Mouse (Mus musculus) neural tube, embryonic 14.5 days (tissue): ENCODE measurements around the gene Thap3. TPM values are rescaled to one million over a fixed set of nuclear protein-coding genes. Genes with fewer than 3 reads are reported as not detected.
A peak's percentile ranks its signal among the peaks of the same experiment; 100 is the strongest.

ENCODE experiments used
- ATAC-seq: fragments of 200-750 bp; cut with Nextera tagmentation; 2 replicates; pipeline ENCODE4 v1.8.0; 2017; ENCODE audit warnings: low read depth, mild to moderate bottlenecking, moderate TSS enrichment, moderate library complexity
- H3K27ac ChIP-seq: fragments of 300-500 bp; sonication (generic); 2 replicates; pipeline ENCODE4 v1.5.1; 2014; ENCODE audit warnings: low read depth, mild to moderate bottlenecking, control low read depth, low read length, moderate library complexity, mixed read lengths
- H3K27me3 ChIP-seq: fragments of 300-500 bp; sonication (generic); 2 replicates; pipeline ENCODE4 v1.6.1; 2014; ENCODE audit warnings: low read length; ENCODE audit not compliant: control insufficient read depth, insufficient read depth
- H3K36me3 ChIP-seq: fragments of 300-500 bp; sonication (generic); 2 replicates; pipeline ENCODE4 v1.6.1; 2014; ENCODE audit warnings: low read length, mixed read lengths; ENCODE audit not compliant: control insufficient read depth, insufficient read depth
- H3K4me1 ChIP-seq: fragments of 300-500 bp; sonication (generic); 2 replicates; pipeline ENCODE4 v1.6.1; 2014; ENCODE audit warnings: low read length; ENCODE audit not compliant: control insufficient read depth, insufficient read depth
- H3K4me2 ChIP-seq: fragments of 300-500 bp; sonication (generic); 2 replicates; pipeline ENCODE4 v1.6.1; 2014; ENCODE audit warnings: mild to moderate bottlenecking, low read depth, low read length, control low read depth
- H3K4me3 ChIP-seq: fragments of 300-500 bp; sonication (generic); 2 replicates; pipeline ENCODE4 v1.5.1; 2014; ENCODE audit warnings: low read depth, low read length, control low read depth, mixed read lengths
- H3K9ac ChIP-seq: fragments of 300-500 bp; sonication (generic); replicated peaks from 2 replicates; pipeline ENCODE4 v1.6.1; 2014; ENCODE audit warnings: low read depth, mild to moderate bottlenecking, control low read depth, low read length, mixed read lengths
- H3K9me3 ChIP-seq: fragments of 300-500 bp; sonication (generic); 2 replicates; pipeline ENCODE4 v1.6.1; 2016; ENCODE audit warnings: low read length; ENCODE audit not compliant: control insufficient read depth
- WGBS: fragments of 180-500 bp; shearing (Covaris S2); extraction: QIAGEN DNeasy Blood & Tissue Kit; methylation state at CpG from one replicate; pipeline ENCODE4 v1.1.7; 2014; 5-methylcytosine and 5-hydroxymethylcytosine counted together
- polyA plus RNA-seq: library from polyadenylated mRNA; unstranded; fragments of >200 nt; fragmentation: Nextera tagmentation; extraction: Ambion mirVana; gene quantifications from 2 replicates; pipeline ENCODE4 v1.2.1, GENCODE M21; 2014

Gene Thap3
- polyA plus RNA-seq, 1 experiment from 2014 or later, result 30.3 TPM

- peak overlapping the region; percentile 65 for H3K9ac ChIP-seq
- H3K36me3 ChIP-seq, result peaks cover 4% of the 10 kb centered on the region
- H3K4me2 ChIP-seq, result peak overlapping the region; percentile 96
- no peak overlapping the region for H3K27ac ChIP-seq
- peaks cover 42% of the 10 kb centered on the region for H3K4me1 ChIP-seq
- H3K27me3 ChIP-seq, result no peaks in the 10 kb centered on the region
- peak overlapping the region; percentile 64 for H3K4me3 ChIP-seq
- WGBS, result 3% methylated on average over 41 of the region's 41 CpGs
- peak; percentile 57 for ATAC-seq
- H3K9me3 ChIP-seq, result no peaks in the 10 kb centered on the region
Measured at GRCm38 (mm10) chr4:152026751-152027508, 38.1 kb upstream of the Thap3 start.

GRCm38 (mm10) chr4:152024525-152024924 lies 35.7 kb upstream of the Thap3 start:
- no peak overlapping the region for H3K9ac ChIP-seq
- peaks cover 35% of the 10 kb centered on the region for H3K4me1 ChIP-seq
- H3K4me2 ChIP-seq, result no peak overlapping the region

GRCm38 (mm10) chr4:152022506-152022905 lies 33.7 kb upstream of the Thap3 start:
- H3K27ac ChIP-seq, result no peak overlapping the region
- H3K9ac ChIP-seq, result no peak overlapping the region
- ATAC-seq, result no peak
- 92% methylated on average over 8 of the region's 8 CpGs for WGBS
- peaks cover 36% of the 10 kb centered on the region for H3K36me3 ChIP-seq
- H3K4me3 ChIP-seq, result no peak overlapping the region
- peaks cover 24% of the 10 kb centered on the region for H3K4me1 ChIP-seq
- H3K27me3 ChIP-seq, result no peaks in the 10 kb centered on the region
- H3K4me2 ChIP-seq, result no peak overlapping the region
- no peaks in the 10 kb centered on the region for H3K9me3 ChIP-seq

More at GRCm38 (mm10) chr4:152024525-152024924, 35.7 kb upstream of the Thap3 start:
- no peak overlapping the region for H3K4me3 ChIP-seq
- 94% methylated on average over 11 of the region's 11 CpGs for WGBS
- H3K36me3 ChIP-seq, result peaks cover 22% of the 10 kb centered on the region
- H3K27ac ChIP-seq, result no peak overlapping the region
- ATAC-seq, result no peak
- no peaks in the 10 kb centered on the region for H3K27me3 ChIP-seq
- no peaks in the 10 kb centered on the region for H3K9me3 ChIP-seq

- ATAC-seq, result no peak
- peaks cover 21% of the 10 kb centered on the region for H3K4me1 ChIP-seq
- H3K27ac ChIP-seq, result no peak overlapping the region
- peaks cover 36% of the 10 kb centered on the region for H3K36me3 ChIP-seq
- H3K27me3 ChIP-seq, result no peaks in the 10 kb centered on the region
- H3K9ac ChIP-seq, result no peak overlapping the region
- no peaks in the 10 kb centered on the region for H3K9me3 ChIP-seq
- H3K4me2 ChIP-seq, result no peak overlapping the region
- 81% methylated on average over 12 of the region's 12 CpGs for WGBS
- no peak overlapping the region for H3K4me3 ChIP-seq
Measured at GRCm38 (mm10) chr4:152021568-152022097, 32.8 kb upstream of the Thap3 start.

GRCm38 (mm10) chr4:152020024-152020423 lies 31.2 kb upstream of the Thap3 start:
- Histone ChIP-seq H3K9ac (no peak overlapping the region), H3K4me1 (peaks cover 5% of the 10 kb centered on the region), H3K4me3 (no peak overlapping the region), H3K27me3 (no peaks in the 10 kb centered on the region), H3K4me2 (no peak overlapping the region), H3K9me3 (no peaks in the 10 kb centered on the region), H3K27ac (no peak overlapping the region), H3K36me3 (peaks cover 36% of the 10 kb centered on the region)
- no peak for ATAC-seq
- 96% methylated on average over 21 of the region's 21 CpGs for WGBS

GRCm38 (mm10) chr4:152019073-152019472 lies 30.3 kb upstream of the Thap3 start:
- Histone ChIP-seq H3K9ac (no peak overlapping the region), H3K4me2 (no peak overlapping the region), H3K27me3 (no peaks in the 10 kb centered on the region), H3K27ac (no peak overlapping the region), H3K4me3 (no peak overlapping the region), H3K36me3 (peaks cover 38% of the 10 kb centered on the region), H3K4me1 (no peaks in the 10 kb centered on the region), H3K9me3 (no peaks in the 10 kb centered on the region)
- no peak for ATAC-seq
- 93% methylated on average over 6 of the region's 6 CpGs for WGBS

- 87% methylated on average over 12 of the region's 12 CpGs for WGBS
Measured at GRCm38 (mm10) chr4:152013036-152013813, 24.4 kb upstream of the Thap3 start.

GRCm38 (mm10) chr4:152012109-152012508 lies 23.3 kb upstream of the Thap3 start:
- 94% methylated on average over 16 of the region's 16 CpGs for WGBS

More at GRCm38 (mm10) chr4:152013036-152013813, 24.4 kb upstream of the Thap3 start:
- peaks cover 7% of the 10 kb centered on the region; the same call in 1 of the 2 replicates for H3K36me3 ChIP-seq
- no peak overlapping the region for H3K9ac ChIP-seq
- no peak for ATAC-seq
- H3K9me3 ChIP-seq, result no peaks in the 10 kb centered on the region
- no peak overlapping the region for H3K4me2 ChIP-seq
- H3K4me3 ChIP-seq, result no peak overlapping the region
- no peak overlapping the region for H3K27ac ChIP-seq
- H3K27me3 ChIP-seq, result peaks cover 12% of the 10 kb centered on the region
- H3K4me1 ChIP-seq, result peaks cover 17% of the 10 kb centered on the region

More at GRCm38 (mm10) chr4:152012109-152012508, 23.3 kb upstream of the Thap3 start:
- no peak for ATAC-seq
- no peak overlapping the region for H3K4me3 ChIP-seq
- no peak overlapping the region for H3K9ac ChIP-seq
- H3K9me3 ChIP-seq, result no peaks in the 10 kb centered on the region
- H3K36me3 ChIP-seq, result 0 out of 2 replicates have a peak, but pooled peaks cover 3% of the 10 kb centered on the region
- H3K4me1 ChIP-seq, result peaks cover 17% of the 10 kb centered on the region
- no peak overlapping the region for H3K4me2 ChIP-seq
- H3K27me3 ChIP-seq, result peaks cover 13% of the 10 kb centered on the region
- H3K27ac ChIP-seq, result no peak overlapping the region
